Mouse (Mus musculus): Measurements from ENCODE around the gene Lrrc3. TPM values are rescaled to one million over a fixed set of nuclear protein-coding genes. Genes with fewer than 3 reads are reported as not detected.

The Lrrc3 gene
- polyA plus RNA-seq, 1 experiment = not detected

DNA sequence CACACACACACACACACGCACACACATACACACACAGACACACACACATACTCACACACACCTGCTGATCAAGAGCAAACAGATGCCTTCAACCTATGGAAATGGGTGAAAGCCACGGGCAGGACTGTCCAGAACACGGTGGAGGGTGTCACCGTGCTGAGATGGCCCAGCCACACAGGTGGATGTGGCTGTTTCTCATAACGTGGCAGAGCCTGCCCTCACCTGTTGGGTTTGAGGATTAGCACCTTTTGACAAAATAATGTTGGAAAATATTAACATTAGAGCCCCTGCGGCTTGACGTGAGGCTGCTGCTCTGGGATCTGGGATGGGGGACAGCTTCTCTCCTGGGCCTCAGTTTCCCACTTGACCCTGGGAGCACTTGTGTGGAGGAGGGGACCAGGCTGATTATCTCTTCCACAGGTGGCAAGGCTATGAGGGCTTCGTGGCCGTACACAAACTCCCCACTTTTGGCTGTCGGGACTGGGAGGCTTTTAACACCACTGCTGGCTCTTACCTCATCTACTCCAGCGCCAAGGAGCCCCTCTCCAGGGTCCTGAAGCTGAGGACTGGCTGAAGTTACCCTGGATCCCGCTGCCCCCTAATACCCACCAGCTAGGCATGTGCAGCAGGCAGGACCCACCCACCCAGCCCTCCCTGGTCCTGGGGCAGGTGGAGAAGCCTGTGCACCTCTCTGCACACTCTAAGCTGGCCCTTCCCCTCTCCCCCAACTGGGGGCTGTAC lies 16.2 kb downstream of the Lrrc3 start:
- TF ChIP-seq GATA1 (IDR thresholded peaks at IDR 0.05; ENCODE audit: low read length) = no peak

DNA sequence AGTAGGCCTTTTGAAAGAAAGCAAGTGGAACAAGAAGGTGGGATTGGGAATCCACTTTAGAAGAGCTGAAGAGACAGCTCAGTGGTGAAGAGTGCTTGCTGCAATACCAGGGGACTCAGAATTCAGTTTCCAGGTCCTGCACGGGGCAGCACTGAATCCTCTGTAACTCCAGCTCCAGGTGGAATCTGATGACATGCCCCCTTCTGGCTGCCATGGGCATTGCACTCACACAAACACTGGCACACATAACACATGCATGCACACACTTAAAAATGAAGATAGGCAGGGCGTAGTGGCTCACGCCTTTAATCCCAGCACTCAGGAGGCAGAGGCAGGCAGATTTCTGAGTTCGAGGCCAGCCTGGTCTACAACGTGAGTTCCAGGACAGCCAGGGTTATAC lies 19.8 kb downstream of the Lrrc3 start:
- TF ChIP-seq GATA1 (IDR thresholded peaks at IDR 0.05; ENCODE audit: low read length) = no peak

DNA sequence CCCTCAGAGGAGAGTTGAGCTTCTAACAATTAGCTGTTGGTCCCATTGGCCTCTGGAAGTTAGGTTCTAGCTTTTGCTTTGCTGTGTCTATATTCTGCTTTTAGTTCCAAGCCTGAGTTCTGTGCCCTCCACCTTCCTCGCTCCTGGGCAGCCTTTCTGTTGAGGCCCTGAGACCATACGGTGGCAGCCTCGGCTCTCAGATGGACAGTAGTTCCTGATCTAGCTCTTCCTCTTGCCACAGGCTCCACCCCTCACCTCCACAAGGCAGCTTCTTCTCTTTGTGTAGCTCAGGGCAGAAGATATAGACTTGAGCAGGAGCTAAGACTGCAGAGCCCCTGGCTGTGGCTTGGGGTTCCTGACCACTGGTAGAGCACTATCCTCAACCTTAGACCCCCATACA lies 22.0 kb downstream of the Lrrc3 start:
- TF ChIP-seq GATA1 (IDR thresholded peaks at IDR 0.05; ENCODE audit: low read length) = no peak

DNA sequence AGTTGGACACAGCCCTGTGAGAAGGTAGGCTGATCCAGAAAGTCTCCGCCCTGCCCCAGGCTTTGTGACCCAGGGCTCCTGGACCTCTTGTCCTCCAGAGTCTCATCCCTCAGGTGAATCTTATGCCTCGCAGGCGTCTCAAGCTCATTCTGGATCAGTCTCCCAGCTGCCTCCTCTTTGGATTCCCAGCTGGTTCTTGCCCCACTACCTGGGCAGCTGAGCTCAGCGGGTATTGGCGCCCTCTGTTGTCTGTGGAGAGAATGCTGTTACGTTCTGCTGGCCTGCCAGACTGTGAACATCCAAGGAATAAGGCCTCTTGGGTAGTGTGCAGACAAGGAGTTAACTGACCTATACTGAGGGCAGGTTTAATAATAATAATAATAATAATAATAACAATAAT lies 23.4 kb downstream of the Lrrc3 start:
- TF ChIP-seq GATA1 (IDR thresholded peaks at IDR 0.05; ENCODE audit: low read length) = no peak

DNA sequence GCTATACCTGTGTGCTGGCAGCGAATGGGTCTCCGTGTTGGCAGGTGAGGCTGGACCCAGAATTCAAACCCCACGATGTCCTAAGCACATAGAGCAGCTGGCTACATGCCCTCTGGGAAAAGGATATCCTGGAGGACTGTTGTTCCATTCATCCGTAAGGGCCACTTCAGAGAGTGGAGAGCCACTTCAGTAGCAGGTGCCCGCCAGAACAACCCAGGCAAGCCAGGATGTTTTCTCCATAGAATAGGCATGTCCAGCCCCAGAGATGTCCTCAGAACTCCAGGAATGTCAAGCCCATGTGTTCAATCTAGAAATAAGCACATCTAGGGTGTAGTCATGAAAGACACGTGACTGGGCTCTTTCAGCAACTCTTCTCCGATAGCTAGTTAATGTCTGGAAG lies 32.7 kb downstream of the Lrrc3 start:
- TF ChIP-seq GATA1 (IDR thresholded peaks at IDR 0.05; ENCODE audit: low read length) = no peak

DNA sequence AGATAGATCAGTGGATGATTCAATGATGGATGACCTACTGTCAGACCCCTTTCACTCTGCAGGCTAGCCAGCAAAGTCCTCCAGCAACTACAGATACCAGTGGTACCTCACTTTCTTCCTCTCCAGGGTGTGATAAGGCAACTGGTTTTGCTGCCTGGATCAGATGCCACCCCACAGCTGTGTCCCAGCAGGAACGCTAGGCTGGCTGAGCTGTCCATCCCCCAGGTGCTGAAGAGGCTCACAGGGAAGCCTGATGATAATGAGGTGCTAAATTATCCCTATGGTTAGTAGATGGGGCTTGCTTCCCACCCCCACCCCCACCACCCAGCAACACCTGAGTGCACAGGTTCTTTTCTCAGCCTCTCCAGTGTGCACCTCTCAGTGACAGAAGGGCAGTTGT lies 34.8 kb downstream of the Lrrc3 start:
- no peak for TF ChIP-seq GATA1 (IDR thresholded peaks at IDR 0.05; ENCODE audit: low read length)

DNA sequence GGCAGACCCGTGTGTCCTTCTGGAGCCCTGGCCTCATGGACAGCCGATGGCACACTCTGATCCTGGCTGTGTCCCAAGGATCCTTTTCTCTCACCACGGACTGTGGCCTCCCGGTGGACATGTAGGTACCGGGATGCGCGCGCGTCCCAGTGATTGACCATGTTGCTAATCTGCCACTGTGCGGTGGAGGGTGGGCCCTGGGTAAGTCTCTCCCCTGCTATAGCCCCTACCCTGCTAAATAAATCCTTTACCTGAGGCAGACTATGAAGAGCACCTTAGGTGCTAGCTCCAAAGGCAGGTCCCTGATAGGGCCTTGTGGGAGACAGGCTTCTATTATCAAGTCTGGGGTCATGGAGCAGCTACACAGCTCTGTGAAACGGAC lies 37.6 kb downstream of the Lrrc3 start:
- TF ChIP-seq GATA1 (IDR thresholded peaks at IDR 0.05; ENCODE audit: low read length) = no peak

DNA sequence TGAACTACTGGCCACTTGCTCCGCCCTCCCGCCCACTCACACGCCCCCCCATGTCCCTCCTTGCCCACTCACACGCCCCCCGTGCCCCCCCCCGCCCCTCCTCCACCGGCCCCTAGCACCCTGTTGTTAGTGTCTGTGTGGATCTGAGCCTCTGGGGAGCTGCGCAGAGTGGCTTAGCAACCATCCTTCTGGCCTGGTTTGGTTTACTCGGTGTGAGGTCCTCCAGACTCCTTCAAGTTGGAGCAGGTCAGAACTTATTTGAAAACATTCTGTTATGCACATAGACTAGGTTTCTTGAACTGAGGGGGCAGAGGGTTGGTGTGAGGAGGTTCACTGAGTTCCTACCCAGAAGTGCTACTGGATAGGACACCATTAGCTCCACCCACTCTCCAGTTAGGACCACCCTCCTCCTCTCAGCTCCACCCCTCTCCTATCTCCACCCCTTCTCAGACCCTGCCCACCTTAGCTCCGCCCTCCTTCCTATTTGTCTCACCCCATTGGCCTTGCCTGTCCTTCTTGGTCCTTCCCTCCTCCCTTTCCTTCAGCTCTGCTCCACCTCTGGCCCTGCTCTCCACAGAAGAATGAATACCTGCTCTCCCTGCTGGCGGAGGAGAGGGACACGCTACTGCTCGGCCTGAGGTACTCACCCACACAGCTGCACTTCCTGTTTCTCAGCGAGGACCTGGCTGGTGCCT lies 38.1 kb downstream of the Lrrc3 start:
- TF ChIP-seq GATA1 (IDR thresholded peaks at IDR 0.05; ENCODE audit: low read length) = no peak

DNA sequence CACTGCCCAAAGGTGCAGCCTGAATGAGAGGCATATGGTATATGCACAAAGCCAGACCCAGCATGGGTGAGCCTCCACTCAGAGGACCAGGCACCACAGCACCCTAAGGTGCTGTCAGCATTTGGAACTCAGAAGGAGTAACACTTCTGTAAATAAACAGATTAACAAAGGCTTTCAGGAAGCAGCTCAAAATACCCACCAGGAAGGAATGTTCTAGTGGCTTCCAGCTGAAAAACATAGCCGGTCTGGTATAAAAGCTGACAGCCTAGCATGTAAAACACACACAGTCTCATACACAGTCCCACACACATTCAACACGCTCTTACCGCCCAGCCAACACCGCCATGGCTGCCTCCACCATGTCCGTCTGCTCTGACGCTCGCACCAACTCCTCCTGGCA lies 40.7 kb downstream of the Lrrc3 start, which contains the start of gene Gm3285:
Gene Gm3285 (plus strand): TSS at position 301 of the 400 bp plus-strand sequence.
- TF ChIP-seq GATA1 (IDR thresholded peaks at IDR 0.05; ENCODE audit: low read length) = no peak

DNA sequence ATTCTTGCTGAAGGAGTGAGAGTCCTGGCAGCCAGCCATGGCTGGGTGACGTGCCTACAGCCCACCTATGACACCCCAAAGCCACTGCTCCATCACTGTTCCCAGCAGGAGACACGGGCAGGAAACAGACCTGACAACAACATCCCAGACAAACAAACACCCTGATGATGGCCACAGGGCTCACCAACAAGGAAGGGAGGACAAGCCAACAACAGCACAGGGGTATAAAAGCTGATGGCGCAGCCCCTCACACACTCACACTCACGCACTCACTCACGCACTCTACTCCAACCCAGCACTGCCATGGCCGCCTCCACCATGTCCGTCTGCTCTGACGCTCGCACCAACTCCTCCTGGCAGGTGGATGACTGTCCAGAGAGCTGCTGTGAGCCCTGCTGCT lies 49.8 kb downstream of the Lrrc3 start, which contains the start of gene Gm10318:
Gene Gm10318 (plus strand): TSS at position 301 of the 400 bp plus-strand sequence.
- TF ChIP-seq GATA1 (IDR thresholded peaks at IDR 0.05; ENCODE audit: low read length) = no peak

Other genes with a start within 250 kb of the Lrrc3 start
- not detected in 2 replicates for gene Tspear, start 216.0 kb downstream of the Lrrc3 start, polyA plus RNA-seq (2012)
- gene Gm19402, start 211.8 kb downstream of the Lrrc3 start, polyA plus RNA-seq (2012) = not detected in 2 replicates
- not detected in 2 replicates for gene Gm9508, start 205.3 kb downstream of the Lrrc3 start, polyA plus RNA-seq (2012)
- not detected in 2 replicates for gene Gm10272, start 195.9 kb downstream of the Lrrc3 start, polyA plus RNA-seq (2012)
- gene Gm10024, start 191.1 kb downstream of the Lrrc3 start, polyA plus RNA-seq (2012) = not detected in 2 replicates
- gene Gm10142, start 186.7 kb downstream of the Lrrc3 start, polyA plus RNA-seq (2012) = not detected in 2 replicates
- gene Krtap12-1, start 181.9 kb downstream of the Lrrc3 start, polyA plus RNA-seq (2012) = not detected in 2 replicates
- not detected in 2 replicates for gene Gm10100, start 176.1 kb downstream of the Lrrc3 start, polyA plus RNA-seq (2012)
- gene Gm18596, start 159.9 kb downstream of the Lrrc3 start, polyA plus RNA-seq (2012) = not detected in 2 replicates
- gene Gm9736, start 151.2 kb downstream of the Lrrc3 start, polyA plus RNA-seq (2012) = not detected in 2 replicates
- gene Gm3233, start 142.9 kb downstream of the Lrrc3 start, polyA plus RNA-seq (2012) = not detected in 2 replicates
- not detected in 2 replicates for gene Gm3238, start 131.2 kb downstream of the Lrrc3 start, polyA plus RNA-seq (2012)
- gene Gm7138, start 125.6 kb downstream of the Lrrc3 start, polyA plus RNA-seq (2012) = not detected in 2 replicates
- gene Gm3250, start 120.0 kb downstream of the Lrrc3 start, polyA plus RNA-seq (2012) = not detected in 2 replicates
- not detected in 2 replicates for gene Gm7137, start 114.3 kb downstream of the Lrrc3 start, polyA plus RNA-seq (2012)
- gene Gm9639, start 107.5 kb downstream of the Lrrc3 start, polyA plus RNA-seq (2012) = not detected in 2 replicates
- gene Gm19668, start 103.4 kb downstream of the Lrrc3 start, polyA plus RNA-seq (2012) = not detected in 2 replicates
- gene Gm9507, start 90.7 kb downstream of the Lrrc3 start, polyA plus RNA-seq (2012) = not detected in 2 replicates
- gene Gm2696, start 87.9 kb downstream of the Lrrc3 start, polyA plus RNA-seq (2012) = not detected in 2 replicates
- not detected in 2 replicates for gene Krtap10-4, start 75.4 kb downstream of the Lrrc3 start, polyA plus RNA-seq (2012)
- not detected in 2 replicates for gene Krtap10-10, start 66.6 kb downstream of the Lrrc3 start, polyA plus RNA-seq (2012)
- gene Gm36176, start 55.7 kb downstream of the Lrrc3 start, polyA plus RNA-seq (2012) = not detected in 2 replicates
- not detected in 2 replicates for gene Gm10318, start 49.7 kb downstream of the Lrrc3 start, polyA plus RNA-seq (2012)
- not detected in 2 replicates for gene Gm3285, start 40.6 kb downstream of the Lrrc3 start, polyA plus RNA-seq (2012)
- not detected in 2 replicates for gene Trpm2, start 68.0 kb upstream of the Lrrc3 start, polyA plus RNA-seq (2012)
- 27.6 and 27.7 TPM in 2 replicates for gene 1810043G02Rik, start 76.0 kb upstream of the Lrrc3 start, polyA plus RNA-seq (2012)
- gene Pfkl, start 107.5 kb upstream of the Lrrc3 start, polyA plus RNA-seq (2012) = 111 and 128 TPM in 2 replicates
- gene Dnmt3l, start 139.4 kb upstream of the Lrrc3 start, polyA plus RNA-seq (2012) = not detected in 2 replicates
- 0.09 TPM in 1 of 2 replicates, not detected in the other for gene Aire, start 141.1 kb upstream of the Lrrc3 start, polyA plus RNA-seq (2012)
- not detected in 2 replicates for gene Icosl, start 166.8 kb upstream of the Lrrc3 start, polyA plus RNA-seq (2012)

Measured in G1E-ER4 (cell line).